Comparison of ENCODE assay signal across 8 mouse cellular contexts in genomic region chr15:98917538-98918498, GRCm38 (mm10). TPM values are rescaled to one million over a fixed set of nuclear protein-coding genes. Genes with fewer than 3 reads are reported as not detected.
DNase-seq lines count a peak whose midpoint lies in the region; ATAC-seq and TF ChIP-seq lines count a peak whose summit lies in the region.

Lmbr1l (minus strand) TSS chr15:98918231.

- H3K27ac ChIP-seq in ES-E14 (ENCODE audit: insufficient read depth, low read depth, low read length, poor library complexity, severe bottlenecking), result peak within 1 kb of the TSS; percentile 80
- peak within 1 kb of the TSS; percentile 97 for H3K27ac ChIP-seq in forebrain, embryonic 15.5 days (replicated peaks)

- peak; percentile 97 for DNase-seq in ES-E14 (ENCODE audit: low read depth, low spot score)
- peak; percentile 99 for DNase-seq in cerebellum, adult 11-12 months
- DNase-seq in heart, postnatal 25 days (ENCODE audit: low spot score), result peak; percentile 100
- DNase-seq in layer of hippocampus, adult 18-20 months (ENCODE audit: low spot score in 2 of 2), result peak; percentile 99
- DNase-seq in lung, adult 2 months, result peak; percentile 99
- DNase-seq in thymus, adult 18-20 months, result peak; percentile 100

- TF ChIP-seq POLR2A in lung, adult 2 months (IDR thresholded peaks at IDR 0.05; ENCODE audit: borderline replicate concordance, extremely low read depth, low read depth, low read length), result peak; percentile 85; the same call in 1 of the 2 replicates

- TF ChIP-seq CTCF in lung, adult 2 months (IDR thresholded peaks at IDR 0.05; ENCODE audit: insufficient read depth, low read length), result no peak

- H3K27me3 ChIP-seq in forebrain, embryonic 15.5 days, result no peaks in the 10 kb centered on the region

- ATAC-seq in forebrain, embryonic 15.5 days (replicated peaks), result peak; percentile 99
- ATAC-seq in neutrophil, adult 5-6 weeks (ENCODE audit: extremely low read depth, insufficient number of reproducible peaks, low FRiP score, poor library complexity, severe bottlenecking), result peak; percentile 97

- peak within 1 kb of the TSS; percentile 88 for H3K9ac ChIP-seq in ES-E14 (ENCODE audit: insufficient read depth, low read depth, low read length, poor library complexity, severe bottlenecking)
- peak within 1 kb of the TSS; percentile 83 for H3K9ac ChIP-seq in forebrain, embryonic 15.5 days (replicated peaks)

- peaks cover 3 to 13% of the 10 kb centered on the region in 2 experiments; a peak in 1 of 4 replicates for H3K4me1 ChIP-seq in ES-E14 (ENCODE audit: control insufficient read depth in 2 of 2, insufficient read depth in 2 of 2, low read length in 2 of 2, poor library complexity in 1 of 2)
- peaks cover 34% of the 10 kb centered on the region for H3K4me1 ChIP-seq in forebrain, embryonic 15.5 days
- H3K4me1 ChIP-seq in lung, adult 2 months (ENCODE audit: control insufficient read depth, insufficient read depth, low read length), result no peaks in the 10 kb centered on the region; the same call in 1 of the 2 replicates

- under 1% methylated on average over 82 of the region's 82 CpGs for WGBS in forebrain, embryonic 15.5 days
- under 1% methylated on average over 77 of the region's 82 CpGs for WGBS in lung, adult 2 months

- in situ Hi-C loops in ES-E14 (cut with MboI; ENCODE audit: low sequenced_read_pairs in 2 of 2, unreplicated experiment in 2 of 2), result no loop called here

- H3K4me2 ChIP-seq in forebrain, embryonic 15.5 days (replicated peaks), result peak within 1 kb of the TSS; percentile 76

- peak within 1 kb of the TSS; percentile 95 to 99 for H3K4me3 ChIP-seq in ES-E14 (ENCODE audit: insufficient read depth in 1 of 2, low read depth in 1 of 2, low read length in 2 of 2, poor library complexity in 1 of 2, severe bottlenecking in 1 of 2)
- peak within 1 kb of the TSS; percentile 77 for H3K4me3 ChIP-seq in forebrain, embryonic 15.5 days
- H3K4me3 ChIP-seq in lung, adult 2 months (replicated peaks; ENCODE audit: extremely low read depth, low read depth, low read length), result peak within 1 kb of the TSS; percentile 91

- peaks cover 5% of the 10 kb centered on the region; the same call in 1 of the 2 replicates for H3K36me3 ChIP-seq in ES-E14 (ENCODE audit: control insufficient read depth, insufficient read depth, low read length, poor library complexity, severe bottlenecking)
- H3K36me3 ChIP-seq in forebrain, embryonic 15.5 days, result peaks cover 5% of the 10 kb centered on the region

- intact Hi-C loops in heart, postnatal 25 days (cut with DNase I), result loop anchor here (5.0 kb wide), 1 partner anchor 36 kb away; no protein-coding TSS in a partner anchor

- no peaks in the 10 kb centered on the region for H3K9me3 ChIP-seq in ES-E14 (ENCODE audit: control insufficient read depth, insufficient read depth, low read depth, low read length)
- no peaks in the 10 kb centered on the region for H3K9me3 ChIP-seq in forebrain, embryonic 15.5 days

TF ChIP-seq in ES-E14, 5 proteins besides CTCF, POLR2A, EP300 and RAD21:
- no peak for TF ChIP-seq MAFK (IDR thresholded peaks at IDR 0.05; ENCODE audit: insufficient read depth, low read depth, low read length)

RNA-seq across cellular contexts. Expression of gene Lmbr1l, which starts in this region (rescaled TPM):
- 55.1 and 73.3 TPM in 2 replicates for total RNA-seq in ES-E14 (2012; rRNA removed)
- 43.2 and 45.2 TPM in 2 replicates for polyA plus RNA-seq in forebrain, embryonic 15.5 days (2015; fragmentation: Nextera tagmentation; extraction: Ambion mirVana)
- total RNA-seq in heart, postnatal 25 days (2021), result 10 to 100 TPM; 11.5 to 13.4 TPM
- 10 to 100 TPM; 13.7 to 14.0 TPM for total RNA-seq in layer of hippocampus, adult 18-20 months (2021)
- 56.0 and 72.1 TPM in 2 replicates for polyA plus RNA-seq in lung, adult 2 months (2012; rRNA removed)
- 144 and 182 TPM in 2 replicates for total RNA-seq in neutrophil, adult 5-6 weeks (2017)

Comparison
In these comparisons a context has a peak if more than half of its experiments do, and no peak if none do; other contexts are left out.
1. Peak in every context shown above with its lines: DNase-seq, ATAC-seq, H3K4me3 ChIP-seq and H3K27ac ChIP-seq.